Mouse (Mus musculus): ENCODE data around the gene Nudt4. TPM values are rescaled to one million over a fixed set of nuclear protein-coding genes. Genes with fewer than 3 reads are reported as not detected.

Nudt4 gene
- total and polyA plus RNA-seq, 2 experiments from 2014 or later: 71.2 to 87.6 TPM

DNA sequence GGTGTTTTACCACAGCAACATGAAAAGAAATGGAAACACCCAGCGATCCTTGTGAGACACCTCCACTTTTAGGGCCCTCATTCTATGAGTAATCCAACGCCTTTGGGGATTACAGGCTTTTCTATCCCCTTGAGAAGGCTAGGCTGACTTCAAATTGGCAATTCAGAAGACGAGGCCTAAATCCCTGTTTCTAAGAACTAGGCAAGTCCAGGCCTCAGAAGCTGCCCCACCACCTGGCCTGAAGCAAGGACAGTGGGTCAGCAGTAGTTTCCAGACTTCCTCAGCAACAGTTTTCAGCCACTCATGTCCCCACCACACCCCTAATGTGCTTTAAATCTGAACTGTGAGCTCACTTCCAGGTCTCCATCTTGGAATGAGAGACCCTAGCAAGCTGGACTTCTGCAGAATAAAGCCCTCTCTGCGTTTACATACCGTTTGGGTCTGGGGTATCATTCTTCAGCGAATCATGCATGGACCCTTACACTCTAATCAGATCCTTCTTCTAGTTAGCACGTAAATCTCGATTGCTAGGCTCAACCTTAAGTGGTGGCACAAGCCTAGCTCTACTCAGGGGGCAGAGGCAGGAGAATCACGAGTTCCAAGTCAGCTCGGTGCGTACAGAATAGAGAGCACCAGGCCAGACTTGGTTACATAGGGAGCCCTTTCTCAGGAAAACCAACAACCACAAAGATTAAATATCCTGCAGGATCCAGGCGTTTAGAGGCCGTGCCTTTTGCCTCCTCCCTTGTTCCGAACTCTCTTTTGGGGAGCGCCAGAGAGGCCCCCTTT is 50.0 kb downstream of the Nudt4 start:
- WGBS: 29% methylated on average over 15 of the region's 15 CpGs
- Histone ChIP-seq H3K9me3 (ENCODE audit: low read length) (no peaks in the 10 kb centered on the region), H3K4me1 (ENCODE audit: insufficient read depth) (peaks cover 8% of the 10 kb centered on the region; the same call in 1 of the 2 replicates), H3K27ac (ENCODE audit: low read depth, low read length) (peak overlapping the region; percentile 95), H3K36me3 (ENCODE audit: insufficient read depth) (no peaks in the 10 kb centered on the region), H3K27me3 (ENCODE audit: insufficient read depth, low read length) (no peaks in the 10 kb centered on the region), H3K4me2 (ENCODE audit: low read depth) (peak overlapping the region; percentile 54), H3K9ac (peak overlapping the region; percentile 87), H3K4me3 (ENCODE audit: low read depth, low read length) (peak overlapping the region; percentile 89)
- TF ChIP-seq CTCF (IDR thresholded peaks at IDR 0.05; ENCODE audit: low read depth): no peak
- ATAC-seq: peak; percentile 3; the same call in 1 of the 2 replicates
- peak; percentile 66 for DNase-seq

- no peak overlapping the region for H3K27ac ChIP-seq (ENCODE audit: low read depth, low read length)
- peaks cover 8% of the 10 kb centered on the region; the same call in 1 of the 2 replicates for H3K4me1 ChIP-seq (ENCODE audit: insufficient read depth)
- ATAC-seq: no peak
- no peak for DNase-seq
- no peak overlapping the region for H3K4me2 ChIP-seq (ENCODE audit: low read depth)
- H3K27me3 ChIP-seq (ENCODE audit: insufficient read depth, low read length): no peaks in the 10 kb centered on the region
- H3K4me3 ChIP-seq (ENCODE audit: low read depth, low read length): no peak overlapping the region
- H3K9me3 ChIP-seq (ENCODE audit: low read length): no peaks in the 10 kb centered on the region
- no peak overlapping the region for H3K9ac ChIP-seq
- no peak for TF ChIP-seq CTCF (IDR thresholded peaks at IDR 0.05; ENCODE audit: low read depth)
- no peaks in the 10 kb centered on the region for H3K36me3 ChIP-seq (ENCODE audit: insufficient read depth)
- WGBS: 87% methylated on average over 8 of the region's 8 CpGs
These were observed 51.3 kb downstream of the Nudt4 start for GRCm38 (mm10) chr10:95512635-95513034.

GRCm38 (mm10) chr10:95509263-95509662 is 54.7 kb downstream of the Nudt4 start:
- no peak for TF ChIP-seq CTCF (IDR thresholded peaks at IDR 0.05; ENCODE audit: low read depth)
- no peak overlapping the region for H3K27ac ChIP-seq (ENCODE audit: low read depth, low read length)
- no peaks in the 10 kb centered on the region for H3K9me3 ChIP-seq (ENCODE audit: low read length)
- no peak overlapping the region for H3K4me3 ChIP-seq (ENCODE audit: low read depth, low read length)
- no peaks in the 10 kb centered on the region for H3K36me3 ChIP-seq (ENCODE audit: insufficient read depth)
- ATAC-seq (no peak), DNase-seq (no peak)
- 74% methylated on average over 3 of the region's 3 CpGs for WGBS
- no peak overlapping the region for H3K4me2 ChIP-seq (ENCODE audit: low read depth)
- H3K4me1 ChIP-seq (ENCODE audit: insufficient read depth): no peaks in the 10 kb centered on the region; the same call in 1 of the 2 replicates
- H3K9ac ChIP-seq: no peak overlapping the region
- H3K27me3 ChIP-seq (ENCODE audit: insufficient read depth, low read length): no peaks in the 10 kb centered on the region

- DNase-seq (no peak), ATAC-seq (no peak)
- no peaks in the 10 kb centered on the region for H3K9me3 ChIP-seq (ENCODE audit: low read length)
- no peak overlapping the region for H3K27ac ChIP-seq (ENCODE audit: low read depth, low read length)
- no peak for TF ChIP-seq CTCF (IDR thresholded peaks at IDR 0.05; ENCODE audit: low read depth)
- no peaks in the 10 kb centered on the region for H3K27me3 ChIP-seq (ENCODE audit: insufficient read depth, low read length)
- 77% methylated on average over 6 of the region's 6 CpGs for WGBS
- H3K4me1 ChIP-seq (ENCODE audit: insufficient read depth): no peaks in the 10 kb centered on the region
- no peak overlapping the region for H3K4me3 ChIP-seq (ENCODE audit: low read depth, low read length)
- H3K4me2 ChIP-seq (ENCODE audit: low read depth): no peak overlapping the region
- no peaks in the 10 kb centered on the region for H3K36me3 ChIP-seq (ENCODE audit: insufficient read depth)
- H3K9ac ChIP-seq: no peak overlapping the region
These were observed 55.2 kb downstream of the Nudt4 start for GRCm38 (mm10) chr10:95508793-95509192.

GRCm38 (mm10) chr10:95508126-95508525 is 55.8 kb downstream of the Nudt4 start:
- ATAC-seq (no peak), DNase-seq (no peak)
- WGBS: 84% methylated on average over 8 of the region's 8 CpGs
- Histone ChIP-seq H3K27me3 (ENCODE audit: insufficient read depth, low read length) (no peaks in the 10 kb centered on the region), H3K4me3 (ENCODE audit: low read depth, low read length) (no peak overlapping the region), H3K4me2 (ENCODE audit: low read depth) (no peak overlapping the region), H3K4me1 (ENCODE audit: insufficient read depth) (no peaks in the 10 kb centered on the region), H3K9ac (no peak overlapping the region), H3K9me3 (ENCODE audit: low read length) (no peaks in the 10 kb centered on the region), H3K36me3 (ENCODE audit: insufficient read depth) (no peaks in the 10 kb centered on the region), H3K27ac (ENCODE audit: low read depth, low read length) (no peak overlapping the region)
- no peak for TF ChIP-seq CTCF (IDR thresholded peaks at IDR 0.05; ENCODE audit: low read depth)

GRCm38 (mm10) chr10:95504341-95504740 is 59.6 kb downstream of the Nudt4 start:
- Histone ChIP-seq H3K27ac (ENCODE audit: low read depth, low read length) (no peak overlapping the region), H3K27me3 (ENCODE audit: insufficient read depth, low read length) (no peaks in the 10 kb centered on the region), H3K9ac (no peak overlapping the region), H3K4me2 (ENCODE audit: low read depth) (no peak overlapping the region), H3K4me1 (ENCODE audit: insufficient read depth) (0 out of 2 replicates have a peak, but pooled peaks cover 6% of the 10 kb centered on the region), H3K9me3 (ENCODE audit: low read length) (no peaks in the 10 kb centered on the region), H3K4me3 (ENCODE audit: low read depth, low read length) (no peak overlapping the region), H3K36me3 (ENCODE audit: insufficient read depth) (no peaks in the 10 kb centered on the region)
- WGBS: 21% methylated on average over 1 of the region's 1 CpGs
- TF ChIP-seq CTCF (IDR thresholded peaks at IDR 0.05; ENCODE audit: low read depth): no peak
- DNase-seq (no peak), ATAC-seq (no peak)

DNA sequence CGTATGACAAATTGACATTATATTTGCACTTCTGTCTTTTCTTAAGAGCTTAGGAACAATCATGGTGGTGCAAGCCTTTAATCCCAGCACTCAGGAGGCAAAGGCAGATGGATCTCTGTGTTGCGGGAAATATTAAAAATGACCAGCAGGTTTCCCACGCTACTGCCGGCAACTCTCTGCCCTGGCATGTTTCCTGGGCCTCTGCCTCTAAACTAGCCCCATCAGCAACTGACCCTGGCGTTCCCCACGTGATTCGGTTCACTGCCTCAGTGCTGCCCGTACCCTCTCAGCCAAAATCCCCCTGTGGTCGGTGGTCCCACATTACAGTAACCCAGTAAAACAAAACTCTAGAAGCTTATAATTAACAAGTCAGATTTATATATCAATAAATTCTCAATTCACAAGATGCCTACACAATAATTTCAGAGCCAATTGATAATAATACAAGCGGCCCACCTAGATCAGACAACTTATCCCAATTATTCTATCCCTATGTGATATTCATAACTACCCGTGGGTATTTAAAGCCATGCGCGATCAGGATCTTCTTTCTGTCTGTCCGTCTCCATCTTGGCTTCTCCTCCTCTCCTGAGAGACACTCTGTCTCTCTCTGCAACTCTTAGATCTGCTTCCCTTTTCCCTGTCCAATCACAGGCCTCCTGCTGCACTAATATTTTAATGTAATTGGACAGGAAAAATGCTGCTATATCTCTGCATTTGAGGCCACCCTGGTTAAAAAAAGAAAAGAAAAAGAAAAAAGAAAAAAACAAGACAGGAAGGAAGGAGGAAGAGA is 60.3 kb downstream of the Nudt4 start:
- H3K36me3 ChIP-seq (ENCODE audit: insufficient read depth): no peaks in the 10 kb centered on the region
- 88% methylated on average over 14 of the region's 14 CpGs for WGBS
- H3K27ac ChIP-seq (ENCODE audit: low read depth, low read length): no peak overlapping the region
- no peak overlapping the region for H3K4me3 ChIP-seq (ENCODE audit: low read depth, low read length)
- TF ChIP-seq CTCF (IDR thresholded peaks at IDR 0.05; ENCODE audit: low read depth): no peak
- H3K9ac ChIP-seq: no peak overlapping the region
- no peaks in the 10 kb centered on the region for H3K9me3 ChIP-seq (ENCODE audit: low read length)
- ATAC-seq (no peak), DNase-seq (no peak)
- no peaks in the 10 kb centered on the region for H3K27me3 ChIP-seq (ENCODE audit: insufficient read depth, low read length)
- no peak overlapping the region for H3K4me2 ChIP-seq (ENCODE audit: low read depth)
- H3K4me1 ChIP-seq (ENCODE audit: insufficient read depth): 0 out of 2 replicates have a peak, but pooled peaks cover 6% of the 10 kb centered on the region

Measured in forebrain, postnatal 0 days (tissue).